Mouse (Mus musculus): ENCODE data around the gene Rnf225. TPM values are rescaled to one million over a fixed set of nuclear protein-coding genes. Genes with fewer than 3 reads are reported as not detected.
A peak's percentile ranks its signal among the peaks of the same experiment; 100 is the strongest.

The Rnf225 gene
- polyA plus RNA-seq, 1 experiment from 2014 or later: 30.7 TPM

- ATAC-seq (ENCODE audit: low FRiP score, low TSS enrichment): peak; percentile 57
- under 1% methylated on average over 26 of the region's 29 CpGs for WGBS
Measured at GRCm38 (mm10) chr7:12966104-12966845, 39.1 kb downstream of the Rnf225 start.

GRCm38 (mm10) chr7:12970906-12971305 lies 43.7 kb downstream of the Rnf225 start:
- no peak for DNase-seq (ENCODE audit: low spot score)
- no peak overlapping the region for H3K27ac ChIP-seq (replicated peaks)
- no peak for ATAC-seq (ENCODE audit: low FRiP score, low TSS enrichment)
- no peak overlapping the region for H3K4me2 ChIP-seq (replicated peaks; ENCODE audit: low read depth)
- H3K27me3 ChIP-seq (ENCODE audit: control insufficient read depth, insufficient read depth, low read length): no peaks in the 10 kb centered on the region
- no peak overlapping the region for H3K4me3 ChIP-seq (ENCODE audit: low read depth, low read length)
- 94% methylated on average over 25 of the region's 25 CpGs for WGBS
- H3K9me3 ChIP-seq (ENCODE audit: control insufficient read depth, low read length): no peaks in the 10 kb centered on the region
- H3K36me3 ChIP-seq (ENCODE audit: control insufficient read depth, insufficient read depth, low read length): peaks cover 27% of the 10 kb centered on the region
- H3K4me1 ChIP-seq (replicated peaks; ENCODE audit: control insufficient read depth, insufficient read depth): no peaks in the 10 kb centered on the region
- TF ChIP-seq EP300 (optimal IDR thresholded peaks at IDR 0.05): no peak
- TF ChIP-seq CTCF (IDR thresholded peaks at IDR 0.05; ENCODE audit: low read depth): no peak
- H3K9ac ChIP-seq (ENCODE audit: low read length): no peak overlapping the region

More at GRCm38 (mm10) chr7:12966104-12966845, 39.1 kb downstream of the Rnf225 start:
- Histone ChIP-seq H3K27me3 (ENCODE audit: control insufficient read depth, insufficient read depth, low read length) (no peaks in the 10 kb centered on the region), H3K9me3 (ENCODE audit: control insufficient read depth, low read length) (no peaks in the 10 kb centered on the region), H3K4me1 (replicated peaks; ENCODE audit: control insufficient read depth, insufficient read depth) (no peaks in the 10 kb centered on the region), H3K9ac (ENCODE audit: low read length) (peak overlapping the region; percentile 84), H3K27ac (replicated peaks) (peak overlapping the region; percentile 86), H3K36me3 (ENCODE audit: control insufficient read depth, insufficient read depth, low read length) (peaks cover 21% of the 10 kb centered on the region), H3K4me2 (replicated peaks; ENCODE audit: low read depth) (peak overlapping the region; percentile 95), H3K4me3 (ENCODE audit: low read depth, low read length) (peak overlapping the region; percentile 91)
- TF ChIP-seq CTCF (IDR thresholded peaks at IDR 0.05; ENCODE audit: low read depth): no peak
- no peak for TF ChIP-seq EP300 (optimal IDR thresholded peaks at IDR 0.05)
- DNase-seq (ENCODE audit: low spot score): peak; percentile 76

GRCm38 (mm10) chr7:12977682-12978389 lies 50.6 kb downstream of the Rnf225 start, which contains the start of gene Zfp446:
Gene Zfp446 (plus strand): TSS chr7:12977848.
- ATAC-seq (ENCODE audit: low FRiP score, low TSS enrichment) (peak; percentile 99), DNase-seq (ENCODE audit: low spot score) (peak; percentile 99)
- peak within 1 kb of the TSS; percentile 66 for H3K4me3 ChIP-seq (ENCODE audit: low read depth, low read length)
- TF ChIP-seq CTCF (IDR thresholded peaks at IDR 0.05; ENCODE audit: low read depth) (0 out of 2 replicates have a peak, but pooled peaks have one; percentile 3), EP300 (optimal IDR thresholded peaks at IDR 0.05) (no peak)
- H3K9ac ChIP-seq (ENCODE audit: low read length): peak within 1 kb of the TSS; percentile 70
- H3K27ac ChIP-seq (replicated peaks): peak within 1 kb of the TSS; percentile 89
- WGBS: under 1% methylated on average over 49 of the region's 49 CpGs
- H3K4me2 ChIP-seq (replicated peaks; ENCODE audit: low read depth): peak within 1 kb of the TSS; percentile 66
- H3K9me3 ChIP-seq (ENCODE audit: control insufficient read depth, low read length): no peaks in the 10 kb centered on the region
- H3K27me3 ChIP-seq (ENCODE audit: control insufficient read depth, insufficient read depth, low read length): no peaks in the 10 kb centered on the region
- H3K4me1 ChIP-seq (replicated peaks; ENCODE audit: control insufficient read depth, insufficient read depth): no peaks in the 10 kb centered on the region
- no peaks in the 10 kb centered on the region; the same call in 1 of the 2 replicates for H3K36me3 ChIP-seq (ENCODE audit: control insufficient read depth, insufficient read depth, low read length)

- Histone ChIP-seq H3K4me2 (replicated peaks; ENCODE audit: low read depth) (peak overlapping the region; percentile 66), H3K4me1 (replicated peaks; ENCODE audit: control insufficient read depth, insufficient read depth) (no peaks in the 10 kb centered on the region), H3K36me3 (ENCODE audit: control insufficient read depth, insufficient read depth, low read length) (no peaks in the 10 kb centered on the region; the same call in 1 of the 2 replicates), H3K27ac (replicated peaks) (0 out of 2 replicates have a peak overlapping the region, but pooled peaks have one; percentile 89), H3K27me3 (ENCODE audit: control insufficient read depth, insufficient read depth, low read length) (no peaks in the 10 kb centered on the region), H3K9me3 (ENCODE audit: control insufficient read depth, low read length) (no peaks in the 10 kb centered on the region), H3K9ac (ENCODE audit: low read length) (0 out of 2 replicates have a peak overlapping the region, but pooled peaks have one; percentile 70), H3K4me3 (ENCODE audit: low read depth, low read length) (no peak overlapping the region)
- ATAC-seq (ENCODE audit: low FRiP score, low TSS enrichment) (no peak), DNase-seq (ENCODE audit: low spot score) (no peak)
- TF ChIP-seq EP300 (optimal IDR thresholded peaks at IDR 0.05) (no peak), CTCF (IDR thresholded peaks at IDR 0.05; ENCODE audit: low read depth) (no peak)
- WGBS: 80% methylated on average over 18 of the region's 18 CpGs
Measured at GRCm38 (mm10) chr7:12978931-12979722, 51.9 kb downstream of the Rnf225 start.

GRCm38 (mm10) chr7:12979776-12980175 lies 52.6 kb downstream of the Rnf225 start:
- 68% methylated on average over 6 of the region's 6 CpGs for WGBS
- H3K27ac ChIP-seq (replicated peaks): no peak overlapping the region
- no peak overlapping the region for H3K9ac ChIP-seq (ENCODE audit: low read length)
- DNase-seq (ENCODE audit: low spot score): no peak
- no peaks in the 10 kb centered on the region; the same call in 1 of the 2 replicates for H3K36me3 ChIP-seq (ENCODE audit: control insufficient read depth, insufficient read depth, low read length)
- no peak overlapping the region for H3K4me3 ChIP-seq (ENCODE audit: low read depth, low read length)
- no peak overlapping the region for H3K4me2 ChIP-seq (replicated peaks; ENCODE audit: low read depth)
- H3K4me1 ChIP-seq (replicated peaks; ENCODE audit: control insufficient read depth, insufficient read depth): no peaks in the 10 kb centered on the region
- TF ChIP-seq CTCF (IDR thresholded peaks at IDR 0.05; ENCODE audit: low read depth): no peak
- no peak for TF ChIP-seq EP300 (optimal IDR thresholded peaks at IDR 0.05)
- no peaks in the 10 kb centered on the region for H3K27me3 ChIP-seq (ENCODE audit: control insufficient read depth, insufficient read depth, low read length)
- no peaks in the 10 kb centered on the region for H3K9me3 ChIP-seq (ENCODE audit: control insufficient read depth, low read length)
- no peak for ATAC-seq (ENCODE audit: low FRiP score, low TSS enrichment)

All from stomach, postnatal 0 days (tissue).